Mouse (Mus musculus) C2C12 (cell line): Measurements from ENCODE around the gene Nhsl2.

Source experiments
- CTCF ChIP-seq: IDR thresholded peaks from one replicate; pipeline ENCODE4 v1.5.1; 2011; ENCODE audit not compliant: control insufficient read depth, insufficient read depth, insufficient read length
- MYOD1 ChIP-seq: IDR thresholded peaks from one replicate; pipeline ENCODE4 v1.6.1; 2011; ENCODE audit warnings: low read depth; ENCODE audit not compliant: control insufficient read depth, insufficient read length
- USF1 ChIP-seq: IDR thresholded peaks from one replicate; pipeline ENCODE4 v1.6.1; 2011; ENCODE audit warnings: low read depth, mild to moderate bottlenecking, control low read depth, moderate library complexity

DNA sequence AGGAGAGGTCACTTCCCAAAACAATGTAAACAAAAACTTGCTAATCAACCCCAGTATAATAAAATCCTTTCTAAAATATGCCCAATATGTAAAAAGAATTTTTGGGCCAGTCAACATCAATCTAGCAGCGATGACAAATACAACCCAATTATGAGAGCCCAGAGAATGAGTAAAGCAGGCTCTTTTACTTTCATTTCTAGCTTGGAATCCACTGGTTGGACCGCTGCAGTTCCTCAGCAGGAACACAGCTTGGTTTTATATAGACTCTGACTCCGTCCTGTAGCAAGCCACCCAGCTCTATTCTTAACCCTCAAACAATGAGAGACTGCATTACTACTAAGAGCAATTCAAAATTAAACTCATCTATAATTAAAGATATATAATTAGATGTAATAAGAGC is 37.4 kb upstream of the Nhsl2 start:
- TF ChIP-seq CTCF (no peak), MYOD1 (no peak), USF1 (no peak)
